Mouse (Mus musculus) frontal cortex, adult (tissue): Measurements from ENCODE around the gene Erp29.
"Not testable (repeated sequence)": the region's sequence is repeated elsewhere in the genome, so short reads cannot be mapped to it uniquely, and the experiment has no call there.

Source experiments
- ATAC-seq: cut with Nextera tagmentation; 2 replicates; pipeline ENCODE4 v1.9.2; 2017; ENCODE audit warnings: mild to moderate bottlenecking, moderate library complexity, mixed read lengths; ENCODE audit not compliant: low TSS enrichment

The Erp29 gene

GRCm38 (mm10) chr5:121452026-121452869 lies at the start of gene Erp29:
Gene Erp29, minus strand, starts transcription at chr5:121452506.
- ATAC-seq = peak; percentile 92

GRCm38 (mm10) chr5:121501424-121501996 lies 49.2 kb upstream of the Erp29 start:
- not testable (repeated sequence) for ATAC-seq

- ATAC-seq = no peak
Measured at GRCm38 (mm10) chr5:121500719-121501118, 48.4 kb upstream of the Erp29 start.

GRCm38 (mm10) chr5:121493305-121493704 lies 41.0 kb upstream of the Erp29 start:
- peak; percentile 89 for ATAC-seq

GRCm38 (mm10) chr5:121484801-121485200 lies 32.5 kb upstream of the Erp29 start:
- no peak for ATAC-seq

GRCm38 (mm10) chr5:121477680-121478079 lies 25.4 kb upstream of the Erp29 start:
- peak; percentile 52; the same call in 1 of the 2 replicates for ATAC-seq

- no peak for ATAC-seq
Measured at GRCm38 (mm10) chr5:121476040-121476439, 23.7 kb upstream of the Erp29 start.

GRCm38 (mm10) chr5:121474610-121475009 lies 22.3 kb upstream of the Erp29 start:
- ATAC-seq = no peak

GRCm38 (mm10) chr5:121472411-121472810 lies 20.1 kb upstream of the Erp29 start:
- no peak for ATAC-seq

GRCm38 (mm10) chr5:121469566-121469965 lies 17.3 kb upstream of the Erp29 start:
- no peak for ATAC-seq

GRCm38 (mm10) chr5:121463601-121464250 lies 11.4 kb upstream of the Erp29 start:
- ATAC-seq = no peak

- no peak for ATAC-seq
Measured at GRCm38 (mm10) chr5:121462967-121463366, 10.7 kb upstream of the Erp29 start.

GRCm38 (mm10) chr5:121462171-121462502 lies 9.8 kb upstream of the Erp29 start:
- no peak for ATAC-seq

- ATAC-seq = no peak
Measured at GRCm38 (mm10) chr5:121461339-121462170, 9.2 kb upstream of the Erp29 start.

GRCm38 (mm10) chr5:121455510-121456265 lies 3.4 kb upstream of the Erp29 start:
- no peak for ATAC-seq

- ATAC-seq = no peak
Measured at GRCm38 (mm10) chr5:121454503-121454782, 2.1 kb upstream of the Erp29 start.

- ATAC-seq = no peak
Measured at GRCm38 (mm10) chr5:121453743-121454502, 1.6 kb upstream of the Erp29 start.

GRCm38 (mm10) chr5:121452906-121453305 lies 600 bp upstream of the Erp29 start:
- ATAC-seq = peak; percentile 11; the same call in 1 of the 2 replicates

GRCm38 (mm10) chr5:121451644-121452025 lies 671 bp downstream of the Erp29 start, which contains the start of gene Tmem116:
Gene Tmem116, plus strand, starts transcription at chr5:121451893.
- 0 out of 2 replicates have a peak, but pooled peaks have one; percentile 14 for ATAC-seq

- no peak for ATAC-seq
Measured at GRCm38 (mm10) chr5:121451203-121451602, 1.1 kb downstream of the Erp29 start.

GRCm38 (mm10) chr5:121450476-121450875 lies 1.8 kb downstream of the Erp29 start:
- no peak for ATAC-seq
